Mouse (Mus musculus): Measurements from ENCODE around the gene Myom1. TPM values are rescaled to one million over a fixed set of nuclear protein-coding genes. Genes with fewer than 3 reads are reported as not detected.
"Not testable (repeated sequence)": the region's sequence is repeated elsewhere in the genome, so short reads cannot be mapped to it uniquely, and the experiment has no call there.

The Myom1 gene
- total RNA-seq (2014; rRNA removed; ENCODE audit: low replicate concordance) (392 and 459 TPM in 2 replicates), polyA plus RNA-seq (2015; fragmentation: Nextera tagmentation; extraction: Ambion mirVana) (214 and 238 TPM in 2 replicates)

DNA sequence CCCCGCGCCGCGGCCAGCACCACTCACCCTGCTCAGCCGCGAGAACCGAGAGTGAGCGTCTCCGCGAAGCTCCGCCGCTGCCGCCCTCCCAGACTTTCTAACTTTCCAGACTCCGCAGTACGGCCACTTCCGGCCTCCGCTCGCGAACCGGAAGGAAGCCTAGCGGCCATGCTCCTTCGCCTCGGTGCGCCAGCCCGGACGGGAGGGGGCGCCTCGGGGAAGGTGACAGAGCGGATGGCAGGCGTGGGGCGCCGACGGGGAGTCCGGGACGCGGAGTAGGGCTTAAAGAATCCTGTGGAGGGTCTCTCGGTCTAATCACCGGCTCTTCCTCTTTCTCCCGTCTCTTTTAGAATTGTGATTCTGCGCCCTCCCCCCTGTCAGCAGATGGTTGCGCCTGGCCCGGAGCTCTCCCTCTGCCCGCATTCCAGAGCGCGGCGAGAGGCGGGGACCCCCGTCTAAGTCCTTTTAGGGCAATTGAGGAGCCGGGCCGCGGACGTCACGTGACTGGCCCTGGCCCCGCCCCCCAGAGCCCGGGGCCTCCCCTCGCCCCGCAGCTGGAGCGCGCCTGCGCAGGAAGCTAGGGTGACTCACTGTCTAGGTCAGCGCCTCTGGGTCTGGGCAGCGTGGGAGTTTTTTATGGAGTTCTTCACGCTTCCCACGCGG is at the start of gene Myom1:
Myom1 (plus strand) TSS at position 553 of the 663 bp plus-strand sequence.
- TF ChIP-seq CTCF (IDR thresholded peaks at IDR 0.05; ENCODE audit: low read depth) (peak; percentile 51), EP300 (IDR thresholded peaks at IDR 0.05; ENCODE audit: low read depth) (peak; percentile 90)
- Histone ChIP-seq H3K27me3 (ENCODE audit: control insufficient read depth, insufficient read depth, low read length) (no peaks in the 10 kb centered on the region), H3K9me3 (replicated peaks; ENCODE audit: control insufficient read depth, low read length) (no peaks in the 10 kb centered on the region), H3K9ac (replicated peaks; ENCODE audit: low read depth, low read length) (peak within 1 kb of the TSS; percentile 100), H3K27ac (ENCODE audit: low read depth) (peak within 1 kb of the TSS; percentile 100), H3K36me3 (replicated peaks; ENCODE audit: control insufficient read depth, insufficient read depth, low read length) (no peaks in the 10 kb centered on the region), H3K4me3 (ENCODE audit: low read depth, low read length) (peak within 1 kb of the TSS; percentile 96), H3K4me2 (ENCODE audit: low read depth, low read length) (peak within 1 kb of the TSS; percentile 60), H3K4me1 (ENCODE audit: control insufficient read depth, insufficient read depth) (peaks cover 32% of the 10 kb centered on the region; the same call in 1 of the 2 replicates)
- peak; percentile 98 for DNase-seq (ENCODE audit: low spot score)
- ATAC-seq (ENCODE audit: insufficient read depth, low read depth) = peak; percentile 91
- under 1% methylated on average over 60 of the region's 65 CpGs for WGBS

DNA sequence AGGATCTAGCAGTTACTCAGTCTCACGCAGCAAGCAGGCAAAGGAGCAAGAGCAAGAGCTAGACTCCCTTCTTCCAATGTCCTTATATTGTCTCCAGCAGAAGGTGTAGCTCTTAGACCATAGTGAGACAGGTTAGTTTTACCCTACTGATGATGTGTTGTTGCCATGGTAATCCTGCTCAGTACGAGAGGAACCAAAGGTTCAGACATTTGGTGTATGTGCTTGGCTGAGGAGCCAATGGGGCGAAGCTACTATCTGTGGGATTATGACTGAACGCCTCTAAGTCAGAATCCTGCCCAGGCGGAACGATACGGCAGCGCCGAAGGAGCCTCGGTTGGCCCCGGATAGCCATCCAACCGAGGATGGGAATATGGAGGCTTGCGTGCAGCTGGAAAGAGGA is 38.9 kb upstream of the Myom1 start:
- DNase-seq (ENCODE audit: low spot score) (peak; percentile 65), ATAC-seq (ENCODE audit: insufficient read depth, low read depth) (peak; percentile 100)
- not testable (repeated sequence) for H3K4me3 ChIP-seq (ENCODE audit: low read depth, low read length); H3K27me3 ChIP-seq (ENCODE audit: control insufficient read depth, insufficient read depth, low read length); H3K4me1 ChIP-seq (ENCODE audit: control insufficient read depth, insufficient read depth); H3K36me3 ChIP-seq (replicated peaks; ENCODE audit: control insufficient read depth, insufficient read depth, low read length); H3K27ac ChIP-seq (ENCODE audit: low read depth); H3K4me2 ChIP-seq (ENCODE audit: low read depth, low read length); H3K9me3 ChIP-seq (replicated peaks; ENCODE audit: control insufficient read depth, low read length); H3K9ac ChIP-seq (replicated peaks; ENCODE audit: low read depth, low read length)
- WGBS = 78% methylated on average over 13 of the region's 13 CpGs

DNA sequence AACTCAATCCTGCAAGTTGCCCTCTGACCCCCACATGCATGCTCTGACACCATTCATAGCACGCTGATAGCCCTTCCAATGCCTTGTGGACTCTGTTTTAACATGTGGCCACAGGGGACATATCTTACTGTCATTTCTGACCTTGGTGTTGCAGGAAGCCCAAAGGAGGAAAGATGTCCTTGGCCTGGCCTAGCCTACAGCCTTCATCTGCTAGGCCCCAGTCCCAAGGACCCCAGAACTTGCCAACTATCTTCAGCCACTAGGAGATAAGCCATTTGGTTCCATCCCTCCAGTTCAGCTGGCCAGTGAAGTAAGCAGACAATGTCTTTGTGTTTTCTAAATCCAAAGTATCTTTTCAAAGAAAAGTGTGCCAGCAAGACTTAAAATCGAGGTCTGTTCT is 37.2 kb upstream of the Myom1 start:
- ATAC-seq (ENCODE audit: insufficient read depth, low read depth) (no peak), DNase-seq (ENCODE audit: low spot score) (no peak)
- TF ChIP-seq CTCF (IDR thresholded peaks at IDR 0.05; ENCODE audit: low read depth) = no peak
- TF ChIP-seq EP300 (IDR thresholded peaks at IDR 0.05; ENCODE audit: low read depth) = no peak
- Histone ChIP-seq H3K27ac (ENCODE audit: low read depth) (no peak overlapping the region), H3K36me3 (replicated peaks; ENCODE audit: control insufficient read depth, insufficient read depth, low read length) (no peaks in the 10 kb centered on the region), H3K4me3 (ENCODE audit: low read depth, low read length) (no peak overlapping the region), H3K4me1 (ENCODE audit: control insufficient read depth, insufficient read depth) (no peaks in the 10 kb centered on the region), H3K9me3 (replicated peaks; ENCODE audit: control insufficient read depth, low read length) (no peaks in the 10 kb centered on the region), H3K27me3 (ENCODE audit: control insufficient read depth, insufficient read depth, low read length) (no peaks in the 10 kb centered on the region), H3K4me2 (ENCODE audit: low read depth, low read length) (no peak overlapping the region), H3K9ac (replicated peaks; ENCODE audit: low read depth, low read length) (no peak overlapping the region)
- 86% methylated on average over 2 of the region's 2 CpGs for WGBS

DNA sequence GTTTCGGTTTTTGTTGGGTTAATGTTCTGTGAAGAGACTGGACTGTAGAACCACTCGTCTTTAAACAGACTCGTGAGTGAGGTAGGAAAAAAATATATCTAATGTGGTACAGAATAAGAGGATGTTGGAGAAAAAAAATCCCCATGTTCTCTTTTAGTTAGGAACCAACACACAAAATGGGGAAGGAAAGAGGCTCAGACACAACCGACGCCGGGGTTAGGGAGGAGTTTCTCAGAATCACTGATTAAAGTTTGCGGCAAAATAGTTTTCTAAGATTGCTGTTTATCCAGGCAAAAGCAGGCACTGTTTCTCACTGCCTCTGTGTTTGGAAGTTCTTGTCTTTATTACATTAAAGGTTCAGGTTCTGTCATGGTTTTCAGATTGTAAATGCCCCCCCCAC is 36.3 kb upstream of the Myom1 start:
- no peak overlapping the region for H3K4me3 ChIP-seq (ENCODE audit: low read depth, low read length)
- no peaks in the 10 kb centered on the region for H3K9me3 ChIP-seq (replicated peaks; ENCODE audit: control insufficient read depth, low read length)
- no peak overlapping the region for H3K27ac ChIP-seq (ENCODE audit: low read depth)
- no peak for TF ChIP-seq EP300 (IDR thresholded peaks at IDR 0.05; ENCODE audit: low read depth)
- no peak for TF ChIP-seq CTCF (IDR thresholded peaks at IDR 0.05; ENCODE audit: low read depth)
- no peak overlapping the region for H3K9ac ChIP-seq (replicated peaks; ENCODE audit: low read depth, low read length)
- 85% methylated on average over 7 of the region's 7 CpGs for WGBS
- H3K36me3 ChIP-seq (replicated peaks; ENCODE audit: control insufficient read depth, insufficient read depth, low read length) = no peaks in the 10 kb centered on the region
- no peaks in the 10 kb centered on the region for H3K4me1 ChIP-seq (ENCODE audit: control insufficient read depth, insufficient read depth)
- H3K27me3 ChIP-seq (ENCODE audit: control insufficient read depth, insufficient read depth, low read length) = peaks cover 6% of the 10 kb centered on the region
- H3K4me2 ChIP-seq (ENCODE audit: low read depth, low read length) = no peak overlapping the region
- DNase-seq (ENCODE audit: low spot score) (no peak), ATAC-seq (ENCODE audit: insufficient read depth, low read depth) (no peak)

DNA sequence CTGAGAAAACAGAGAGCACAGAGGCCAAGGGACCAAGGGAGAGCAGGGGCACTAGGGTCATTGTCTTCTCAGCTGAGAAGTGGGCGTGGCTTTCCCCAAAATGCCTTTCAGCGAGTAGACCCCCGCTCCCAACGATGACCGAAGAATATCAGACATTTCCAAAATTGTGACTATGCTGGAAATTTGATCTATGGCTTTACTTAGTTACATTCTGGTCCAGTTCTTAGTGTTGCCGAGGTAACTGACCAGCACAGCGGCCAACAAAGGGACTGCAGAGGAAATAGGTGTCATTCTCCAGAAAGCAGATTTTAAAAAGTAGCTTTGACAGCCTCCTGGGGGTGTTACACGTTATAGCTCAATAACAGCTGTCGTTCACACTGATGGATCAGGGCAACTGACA is 35.2 kb upstream of the Myom1 start:
- no peaks in the 10 kb centered on the region for H3K36me3 ChIP-seq (replicated peaks; ENCODE audit: control insufficient read depth, insufficient read depth, low read length)
- H3K9ac ChIP-seq (replicated peaks; ENCODE audit: low read depth, low read length) = no peak overlapping the region
- TF ChIP-seq EP300 (IDR thresholded peaks at IDR 0.05; ENCODE audit: low read depth) (no peak), CTCF (IDR thresholded peaks at IDR 0.05; ENCODE audit: low read depth) (no peak)
- no peaks in the 10 kb centered on the region for H3K9me3 ChIP-seq (replicated peaks; ENCODE audit: control insufficient read depth, low read length)
- no peaks in the 10 kb centered on the region for H3K4me1 ChIP-seq (ENCODE audit: control insufficient read depth, insufficient read depth)
- no peak for ATAC-seq (ENCODE audit: insufficient read depth, low read depth)
- no peak for DNase-seq (ENCODE audit: low spot score)
- H3K4me3 ChIP-seq (ENCODE audit: low read depth, low read length) = no peak overlapping the region
- no peak overlapping the region for H3K27ac ChIP-seq (ENCODE audit: low read depth)
- H3K27me3 ChIP-seq (ENCODE audit: control insufficient read depth, insufficient read depth, low read length) = peaks cover 16% of the 10 kb centered on the region
- no peak overlapping the region for H3K4me2 ChIP-seq (ENCODE audit: low read depth, low read length)
- 49% methylated on average over 9 of the region's 9 CpGs for WGBS

DNA sequence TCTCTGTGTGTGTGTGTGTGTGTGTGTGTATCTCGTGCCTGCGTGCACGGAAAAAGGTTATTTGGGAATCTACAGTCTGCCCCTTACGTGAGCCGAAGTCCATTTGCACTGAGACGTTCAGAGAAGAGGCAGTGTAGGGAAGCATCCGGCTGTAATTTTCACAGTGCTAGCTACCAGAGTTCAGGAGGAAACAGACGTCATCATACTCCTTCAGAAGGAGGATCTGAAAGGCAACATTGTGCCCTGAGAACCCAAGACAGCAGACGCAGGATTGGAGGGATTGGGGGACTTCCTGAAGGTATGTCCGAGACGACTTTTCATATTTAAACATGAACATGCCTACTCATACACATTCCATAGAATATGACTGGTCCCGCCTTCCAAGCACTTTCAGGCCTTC is 34.8 kb upstream of the Myom1 start:
- Histone ChIP-seq H3K27me3 (ENCODE audit: control insufficient read depth, insufficient read depth, low read length) (peaks cover 16% of the 10 kb centered on the region), H3K9me3 (replicated peaks; ENCODE audit: control insufficient read depth, low read length) (no peaks in the 10 kb centered on the region), H3K36me3 (replicated peaks; ENCODE audit: control insufficient read depth, insufficient read depth, low read length) (no peaks in the 10 kb centered on the region), H3K4me2 (ENCODE audit: low read depth, low read length) (no peak overlapping the region), H3K4me3 (ENCODE audit: low read depth, low read length) (no peak overlapping the region), H3K9ac (replicated peaks; ENCODE audit: low read depth, low read length) (no peak overlapping the region), H3K4me1 (ENCODE audit: control insufficient read depth, insufficient read depth) (no peaks in the 10 kb centered on the region), H3K27ac (ENCODE audit: low read depth) (no peak overlapping the region)
- WGBS = 48% methylated on average over 12 of the region's 12 CpGs
- TF ChIP-seq EP300 (IDR thresholded peaks at IDR 0.05; ENCODE audit: low read depth) (no peak), CTCF (IDR thresholded peaks at IDR 0.05; ENCODE audit: low read depth) (no peak)
- DNase-seq (ENCODE audit: low spot score) = no peak
- no peak for ATAC-seq (ENCODE audit: insufficient read depth, low read depth)
